Mouse (Mus musculus) megakaryocyte, embryonic 14.5 days (primary cell): ENCODE measurements at regions not wholly inside any gene's neighbourhood (a gene's known extent, or its start where the extent isn't known, plus 50 kb on each side); places are given as distances from the start of the nearest gene placed in this dataset.

Source experiments
- FLI1 ChIP-seq: IDR thresholded peaks from 2 replicates; pipeline ENCODE4 v1.6.1; 2012; ENCODE audit warnings: low read length, inconsistent platforms, mixed read lengths
- GATA1 ChIP-seq: IDR thresholded peaks from 3 replicates; pipeline ENCODE4 v1.6.1; 2012; ENCODE audit warnings: mixed read lengths, low read length, inconsistent platforms, borderline replicate concordance

DNA sequence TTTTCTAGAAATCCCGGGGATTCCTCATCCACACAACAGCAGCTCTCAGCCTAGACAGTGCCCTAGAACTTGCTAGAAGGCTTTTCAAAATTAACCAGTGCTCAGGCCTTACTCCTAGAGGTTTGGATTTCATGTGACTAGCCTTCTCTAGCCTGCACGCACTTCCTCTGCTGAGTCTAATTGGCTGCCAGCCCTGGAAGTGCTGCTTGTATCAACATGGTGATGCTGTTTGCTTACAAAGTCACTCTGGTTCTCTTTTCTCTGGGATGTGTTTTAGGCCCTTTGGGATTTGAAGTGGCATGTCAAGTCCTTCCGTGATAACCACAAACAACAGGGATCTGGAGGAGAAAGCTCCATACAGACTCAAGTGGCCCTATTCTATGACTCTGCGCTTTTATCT, 391.9 kb downstream of the Sfmbt2 start:
- no peak for TF ChIP-seq GATA1
- no peak for TF ChIP-seq FLI1
